Mouse (Mus musculus) heart, embryonic 14.5 days (tissue): ENCODE data around the gene Slc35a2. TPM values are rescaled to one million over a fixed set of nuclear protein-coding genes. Genes with fewer than 3 reads are reported as not detected.
A peak's percentile ranks its signal among the peaks of the same experiment; 100 is the strongest.

ENCODE experiments used
- ATAC-seq: fragments of 200-750 bp; cut with Nextera tagmentation; 2 replicates; pipeline ENCODE4 v1.8.0; 2017; ENCODE audit warnings: low read depth, moderate TSS enrichment; ENCODE audit not compliant: insufficient number of reproducible peaks, insufficient read depth, low FRiP score
- H3K27ac ChIP-seq, 2 experiments: fragments of 200-500 bp in 1 of 2; fragments of 300-500 bp in 1 of 2; sonication (generic) in 1 of 2; replicated peaks in 1 of 2; 2 replicates each; pipeline ENCODE4 v1.5.1; 2012 to 2014; ENCODE audit warnings: low read depth in 2 of 2, low read length in 2 of 2, control low read depth in 1 of 2, mild to moderate bottlenecking in 1 of 2, mixed read lengths in 1 of 2; ENCODE audit not compliant: control insufficient read depth in 1 of 2, insufficient read depth in 1 of 2
- H3K27me3 ChIP-seq: fragments of 300-500 bp; sonication (generic); 2 replicates; pipeline ENCODE4 v1.6.1; 2014; ENCODE audit warnings: mild to moderate bottlenecking, low read length, control low read depth; ENCODE audit not compliant: control insufficient read depth, insufficient read depth
- H3K36me3 ChIP-seq: fragments of 300-500 bp; sonication (generic); 2 replicates; pipeline ENCODE4 v1.6.1; 2014; ENCODE audit warnings: mild to moderate bottlenecking, control low read depth, low read length, mixed read lengths; ENCODE audit not compliant: control insufficient read depth, insufficient read depth
- H3K4me1 ChIP-seq, 2 experiments: fragments of 200-500 bp in 1 of 2; fragments of 300-500 bp in 1 of 2; sonication (generic) in 1 of 2; 2 replicates each; pipeline ENCODE4 v1.6.1; 2012 to 2014; ENCODE audit warnings: low read length in 2 of 2, control low read depth in 1 of 2, mixed read lengths in 1 of 2; ENCODE audit not compliant: control insufficient read depth in 2 of 2, insufficient read depth in 2 of 2
- H3K4me2 ChIP-seq: fragments of 300-500 bp; sonication (generic); 2 replicates; pipeline ENCODE4 v1.6.1; 2014; ENCODE audit warnings: mild to moderate bottlenecking, low read length
- H3K4me3 ChIP-seq, 2 experiments: fragments of 200-500 bp in 1 of 2; fragments of 300-500 bp in 1 of 2; sonication (generic) in 1 of 2; 2 replicates each; pipeline ENCODE4 v1.5.1; 2012 to 2014; ENCODE audit warnings: low read length in 2 of 2, mild to moderate bottlenecking in 2 of 2, control low read depth in 1 of 2, low read depth in 1 of 2, moderate library complexity in 1 of 2; ENCODE audit not compliant: control insufficient read depth in 1 of 2, insufficient read depth in 1 of 2
- H3K9ac ChIP-seq: fragments of 300-500 bp; sonication (generic); 2 replicates; pipeline ENCODE4 v1.6.1; 2014; ENCODE audit warnings: mild to moderate bottlenecking, low read length
- H3K9me3 ChIP-seq: fragments of 300-500 bp; sonication (generic); 2 replicates; pipeline ENCODE4 v1.6.1; 2016; ENCODE audit warnings: low read length, control low read depth; ENCODE audit not compliant: control insufficient read depth
- WGBS: fragments of 180-500 bp; shearing (Covaris S2); extraction: QIAGEN DNeasy Blood & Tissue Kit; methylation state at CpG from one replicate; pipeline ENCODE4 v1.1.7; 2014; 5-methylcytosine and 5-hydroxymethylcytosine counted together
- polyA plus RNA-seq: library from polyadenylated mRNA; unstranded; fragments of >200 nt; fragmentation: Nextera tagmentation; extraction: Ambion mirVana; gene quantifications from 2 replicates; pipeline ENCODE4 v1.2.1, GENCODE M21; 2014

Slc35a2 gene
- polyA plus RNA-seq, 1 experiment from 2014 or later = 18.3 TPM

DNA sequence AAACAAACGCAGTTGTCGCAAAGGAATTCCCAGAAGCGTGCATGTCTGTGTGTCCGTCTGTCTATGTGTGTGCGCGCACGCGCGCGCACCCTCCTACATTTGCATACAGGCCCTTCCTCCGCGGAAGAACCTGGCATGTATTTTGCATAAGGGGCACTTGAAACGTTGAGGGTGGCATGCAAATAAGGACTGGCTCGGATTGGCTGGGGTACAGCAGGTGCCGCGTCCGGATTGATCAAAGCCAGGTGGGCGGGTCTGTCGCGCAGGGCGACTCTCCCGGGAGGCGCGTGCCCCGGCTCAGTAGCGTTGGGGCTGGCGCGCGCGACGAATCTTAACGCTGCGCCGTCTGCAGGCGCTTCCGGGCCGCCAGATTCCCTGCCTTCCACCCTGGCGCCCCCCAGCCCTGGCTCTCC, 5.8 kb upstream of the Slc35a2 start, which contains the start of gene Pim2:
Gene Pim2 (plus strand): TSS at position 256 of the 413 bp plus-strand sequence.
- ATAC-seq = peak; percentile 85
- H3K9ac ChIP-seq = peak within 1 kb of the TSS; percentile 68
- WGBS = 12% methylated on average over 37 of the region's 38 CpGs
- peak within 1 kb of the TSS; percentile 85 for H3K4me2 ChIP-seq
- peak within 1 kb of the TSS; percentile 45 to 49 for H3K4me3 ChIP-seq
- H3K4me1 ChIP-seq = peaks cover 3 to 7% of the 10 kb centered on the region in 2 experiments; a peak in 2 of 4 replicates
- H3K27ac ChIP-seq = no peak within 1 kb of the TSS
- H3K36me3 ChIP-seq = peaks cover 25% of the 10 kb centered on the region
- no peaks in the 10 kb centered on the region for H3K9me3 ChIP-seq
- no peaks in the 10 kb centered on the region for H3K27me3 ChIP-seq

DNA sequence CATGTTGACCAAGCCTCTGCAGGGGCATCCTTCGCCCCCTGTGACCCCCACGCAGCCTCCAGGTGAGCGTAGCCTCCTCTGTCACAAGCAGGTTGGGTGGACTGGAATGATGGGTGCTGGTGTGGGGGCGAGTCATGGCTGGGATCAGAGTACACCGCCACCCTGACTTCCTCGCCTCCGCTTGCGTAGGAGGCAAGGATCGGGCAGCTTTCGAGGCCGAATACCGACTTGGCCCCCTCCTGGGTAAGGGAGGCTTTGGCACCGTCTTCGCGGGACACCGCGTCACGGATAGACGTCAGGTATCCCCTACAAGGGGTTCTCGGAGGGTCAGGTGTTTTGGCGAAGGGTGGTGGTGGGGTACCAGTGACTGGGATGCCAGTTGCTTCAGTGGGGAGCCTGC, 5.3 kb upstream of the Slc35a2 start:
- Histone ChIP-seq H3K36me3 (peaks cover 21% of the 10 kb centered on the region), H3K9ac (peak overlapping the region; percentile 68), H3K4me1 (peaks cover 3 to 7% of the 10 kb centered on the region in 2 experiments; a peak in 2 of 4 replicates), H3K27me3 (no peaks in the 10 kb centered on the region), H3K4me2 (peak overlapping the region; percentile 85), H3K4me3 (peak overlapping the region; percentile 45 to 49), H3K27ac (no peak overlapping the region), H3K9me3 (no peaks in the 10 kb centered on the region)
- no peak for ATAC-seq
- 21% methylated on average over 21 of the region's 21 CpGs for WGBS

DNA sequence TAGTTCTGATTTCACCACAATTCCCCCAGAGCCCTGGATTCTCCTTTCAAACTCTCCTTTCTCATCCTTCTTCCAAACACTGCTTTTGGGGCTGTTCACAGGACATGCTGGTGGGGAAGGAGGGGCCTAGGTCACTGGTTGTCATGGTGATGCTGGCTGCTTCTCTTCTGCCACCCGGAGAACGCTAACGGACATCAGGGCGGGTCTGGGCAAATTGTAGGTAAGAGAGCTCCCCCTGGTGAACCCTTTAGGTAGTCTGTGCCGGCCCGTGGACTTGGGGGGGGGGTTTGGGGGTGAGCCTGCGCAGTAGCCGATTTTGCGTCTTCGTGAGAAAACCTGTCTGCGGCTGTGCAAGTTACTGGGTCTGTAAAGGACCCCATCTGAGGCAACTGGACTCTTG, 4.0 kb upstream of the Slc35a2 start:
- Histone ChIP-seq H3K4me1 (peaks cover 6 to 7% of the 10 kb centered on the region in 2 experiments; a peak in 2 of 4 replicates), H3K9ac (no peak overlapping the region; the same call in 1 of the 2 replicates), H3K27ac (no peak overlapping the region), H3K36me3 (peaks cover 10% of the 10 kb centered on the region), H3K4me3 (no peak overlapping the region), H3K4me2 (peak overlapping the region; percentile 85), H3K9me3 (no peaks in the 10 kb centered on the region), H3K27me3 (no peaks in the 10 kb centered on the region)
- WGBS = 23% methylated on average over 11 of the region's 11 CpGs
- ATAC-seq = no peak

DNA sequence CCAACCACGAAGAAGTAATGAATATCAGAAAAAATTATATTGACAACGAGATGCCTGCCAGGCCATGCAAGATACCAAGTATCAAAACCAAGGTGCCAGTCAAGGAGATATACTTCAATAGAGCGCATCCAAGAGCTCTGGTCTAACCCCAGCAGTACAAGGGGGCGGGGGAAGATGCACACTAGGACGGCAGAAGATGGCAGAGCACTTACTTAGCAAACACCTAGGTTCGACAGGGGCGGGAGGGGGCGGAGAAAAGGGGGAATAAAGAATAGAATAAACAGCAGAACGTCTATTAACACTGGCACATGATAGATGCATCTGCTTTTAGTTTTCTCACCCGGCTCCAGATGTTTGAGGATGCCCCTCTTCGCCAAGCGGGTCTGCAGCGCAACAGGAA, 14.4 kb downstream of the Slc35a2 start:
- 29% methylated on average over 13 of the region's 13 CpGs for WGBS
- Histone ChIP-seq H3K4me2 (peak overlapping the region; percentile 64), H3K27me3 (no peaks in the 10 kb centered on the region), H3K36me3 (peaks cover 35% of the 10 kb centered on the region), H3K4me3 (peak overlapping the region; percentile 49 to 85), H3K27ac (peak overlapping the region in 1 of 2 experiments; percentile 82; a peak in 1 of 4 replicates), H3K4me1 (peaks cover 0 to 7% of the 10 kb centered on the region in 2 experiments; a peak in 1 of 4 replicates), H3K9ac (peak overlapping the region; percentile 76), H3K9me3 (no peaks in the 10 kb centered on the region)
- no peak for ATAC-seq

DNA sequence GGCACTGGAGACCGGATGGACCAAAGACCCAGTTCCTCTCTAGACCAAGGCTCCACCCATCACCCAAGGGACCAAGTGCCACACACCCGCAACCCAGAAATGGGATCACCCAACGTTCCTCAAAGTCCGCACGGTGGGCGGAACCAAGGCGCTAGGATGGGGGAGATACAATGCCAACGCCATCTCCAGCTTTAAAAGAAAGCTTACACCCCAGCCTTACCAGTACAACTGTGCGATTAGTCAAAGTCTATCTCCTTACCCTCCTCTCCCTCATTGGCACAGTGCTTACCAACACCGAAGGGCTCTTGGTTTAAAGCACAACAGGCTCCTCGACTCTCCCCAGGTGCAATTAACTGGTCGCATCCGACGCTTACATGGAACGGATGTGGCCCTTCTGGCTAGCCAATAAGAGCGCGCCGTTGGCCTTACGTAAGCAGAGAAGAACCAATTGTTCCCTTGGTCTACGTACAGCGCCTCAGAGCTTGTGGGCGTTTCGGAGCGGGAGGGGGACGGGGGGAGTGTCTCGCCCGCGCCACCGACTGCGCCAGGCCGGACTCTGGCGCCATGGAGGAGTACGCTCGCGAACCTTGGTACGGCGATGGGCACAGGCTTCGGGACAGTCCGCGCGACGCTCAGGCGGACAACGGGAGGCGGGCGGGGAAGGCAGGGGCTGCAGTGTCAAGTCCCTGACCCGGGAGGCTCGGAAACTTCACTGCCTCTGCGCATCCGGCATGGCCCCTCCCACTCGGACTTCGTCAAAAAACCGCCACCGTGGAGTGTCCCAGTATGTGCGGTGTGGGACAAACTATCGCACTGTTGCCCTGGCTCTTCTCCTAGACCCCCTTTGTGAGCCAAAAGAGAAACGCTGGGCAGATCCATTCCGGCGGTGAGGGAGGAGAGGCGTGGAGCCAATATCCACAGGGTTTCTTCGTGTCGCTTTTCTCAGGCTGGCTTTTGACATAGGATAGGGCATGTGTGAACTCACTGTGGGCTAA, 15.3 kb downstream of the Slc35a2 start, which contains the start of the genes Pqbp1 and Timm17b:
Gene Pqbp1 (minus strand): TSS at position 390 of the 995 bp plus-strand sequence.
Gene Timm17b (plus strand): TSS at position 478 of the 995 bp plus-strand sequence.
- Histone ChIP-seq H3K4me3 (peak within 1 kb of the TSS; percentile 49 to 85), H3K9ac (peak within 1 kb of the TSS; percentile 76), H3K9me3 (no peaks in the 10 kb centered on the region), H3K4me1 (peaks cover 0 to 7% of the 10 kb centered on the region in 2 experiments; a peak in 1 of 4 replicates), H3K36me3 (peaks cover 30% of the 10 kb centered on the region), H3K4me2 (peak within 1 kb of the TSS; percentile 64), H3K27ac (peak within 1 kb of the TSS; percentile 82 to 91), H3K27me3 (no peaks in the 10 kb centered on the region)
- WGBS = 14% methylated on average over 62 of the region's 62 CpGs
- peak; percentile 95 for ATAC-seq

DNA sequence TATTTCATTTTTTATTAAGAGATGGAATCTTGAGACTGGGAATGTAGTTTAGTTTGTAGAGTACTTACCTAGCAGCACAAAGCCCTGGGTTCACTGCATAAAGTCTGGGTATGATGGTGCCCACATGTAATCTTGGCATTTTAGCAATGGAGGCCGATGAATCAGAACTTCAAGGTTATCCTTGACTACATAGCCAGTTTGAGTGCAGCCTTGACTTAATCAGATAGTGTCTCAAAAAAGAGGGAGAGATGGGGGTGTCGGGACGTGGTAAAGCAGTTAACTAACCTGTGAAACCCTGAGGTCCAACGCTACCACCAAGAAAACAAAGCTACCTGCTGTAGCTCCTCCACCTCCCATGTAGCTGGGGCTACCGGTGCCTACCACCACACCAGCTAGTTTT, 20.6 kb downstream of the Slc35a2 start:
- Histone ChIP-seq H3K9me3 (no peaks in the 10 kb centered on the region), H3K36me3 (peaks cover 22% of the 10 kb centered on the region), H3K4me1 (peaks cover 0 to 2% of the 10 kb centered on the region in 2 experiments; a peak in 1 of 4 replicates), H3K4me2 (no peak overlapping the region), H3K9ac (no peak overlapping the region), H3K27me3 (no peaks in the 10 kb centered on the region), H3K4me3 (no peak overlapping the region), H3K27ac (no peak overlapping the region)
- 90% methylated on average over 5 of the region's 5 CpGs for WGBS
- no peak for ATAC-seq

DNA sequence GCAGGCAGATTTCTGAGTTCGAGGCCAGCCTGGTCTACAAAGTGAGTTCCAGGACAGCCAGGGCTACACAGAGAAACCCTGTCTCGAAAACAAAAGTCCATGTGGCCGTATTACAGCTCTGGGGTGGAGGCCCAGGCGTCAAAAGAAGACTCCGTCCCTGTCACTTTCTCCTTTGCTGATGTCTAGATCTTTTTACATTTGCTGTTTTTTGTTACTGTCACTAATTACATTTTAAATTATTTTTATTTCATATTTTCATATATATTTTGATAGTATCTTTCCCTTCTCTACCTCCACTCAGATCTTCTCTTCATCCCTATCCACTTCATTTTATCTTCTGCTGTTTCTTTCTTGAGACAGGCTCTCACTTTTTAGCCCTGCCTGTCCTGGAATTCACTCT, 23.9 kb downstream of the Slc35a2 start, which contains the start of gene Gm10491:
Gene Gm10491 (minus strand): TSS at position 101 of the 400 bp plus-strand sequence.
- Histone ChIP-seq H3K9me3 (no peaks in the 10 kb centered on the region), H3K36me3 (peaks cover 22% of the 10 kb centered on the region), H3K4me2 (no peak within 1 kb of the TSS), H3K9ac (no peak within 1 kb of the TSS), H3K4me3 (no peak within 1 kb of the TSS), H3K4me1 (no peaks in the 10 kb centered on the region), H3K27me3 (no peaks in the 10 kb centered on the region), H3K27ac (no peak within 1 kb of the TSS)
- ATAC-seq = no peak
- WGBS = 69% methylated on average over 5 of the region's 5 CpGs
